Mouse (Mus musculus) cerebellum, adult 11-12 months (tissue): ENCODE data around the gene Syt1.

Experiments used
- DNase-seq: peaks from one replicate; pipeline ENCODE4 v3.0.0; 2022

Gene Syt1

GRCm38 (mm10) chr10:108884520-108884919 lies 126.3 kb downstream of the Syt1 start:
- no peak for DNase-seq

GRCm38 (mm10) chr10:108880372-108880771 lies 130.4 kb downstream of the Syt1 start:
- DNase-seq = peak; percentile 56

- DNase-seq = no peak
Measured at GRCm38 (mm10) chr10:108875730-108876129, 135.1 kb downstream of the Syt1 start.

GRCm38 (mm10) chr10:108874687-108875086 lies 136.1 kb downstream of the Syt1 start:
- DNase-seq = no peak

GRCm38 (mm10) chr10:108872359-108872758 lies 138.4 kb downstream of the Syt1 start:
- DNase-seq = no peak

GRCm38 (mm10) chr10:108870586-108870985 lies 140.2 kb downstream of the Syt1 start:
- DNase-seq = no peak

GRCm38 (mm10) chr10:108868136-108868535 lies 142.6 kb downstream of the Syt1 start:
- DNase-seq = peak; percentile 78

- DNase-seq = peak; percentile 87
Measured at GRCm38 (mm10) chr10:108867202-108867601, 143.6 kb downstream of the Syt1 start.

GRCm38 (mm10) chr10:108865586-108865985 lies 145.2 kb downstream of the Syt1 start:
- peak; percentile 27 for DNase-seq

GRCm38 (mm10) chr10:108855986-108856385 lies 154.8 kb downstream of the Syt1 start:
- no peak for DNase-seq

GRCm38 (mm10) chr10:108852757-108853156 lies 158.0 kb downstream of the Syt1 start:
- no peak for DNase-seq

GRCm38 (mm10) chr10:108837434-108837833 lies 173.3 kb downstream of the Syt1 start:
- no peak for DNase-seq

- DNase-seq = no peak
Measured at GRCm38 (mm10) chr10:108832248-108832647, 178.5 kb downstream of the Syt1 start.

GRCm38 (mm10) chr10:108831801-108832200 lies 179.0 kb downstream of the Syt1 start:
- DNase-seq = peak; percentile 61

- DNase-seq = peak; percentile 59
Measured at GRCm38 (mm10) chr10:108822273-108822672, 188.5 kb downstream of the Syt1 start.

- DNase-seq = no peak
Measured at GRCm38 (mm10) chr10:108815339-108815738, 195.4 kb downstream of the Syt1 start.

- no peak for DNase-seq
Measured at GRCm38 (mm10) chr10:108804380-108804779, 206.4 kb downstream of the Syt1 start.

- no peak for DNase-seq
Measured at GRCm38 (mm10) chr10:108800776-108801175, 210.0 kb downstream of the Syt1 start.

- peak; percentile 62 for DNase-seq
Measured at GRCm38 (mm10) chr10:108798826-108799225, 212.0 kb downstream of the Syt1 start.

GRCm38 (mm10) chr10:108782817-108783216 lies 228.0 kb downstream of the Syt1 start:
- no peak for DNase-seq

- no peak for DNase-seq
Measured at GRCm38 (mm10) chr10:108780614-108781013, 230.2 kb downstream of the Syt1 start.

- DNase-seq = no peak
Measured at GRCm38 (mm10) chr10:108776735-108777134, 234.0 kb downstream of the Syt1 start.

GRCm38 (mm10) chr10:108771081-108771480 lies 239.7 kb downstream of the Syt1 start:
- DNase-seq = no peak

- DNase-seq = peak; percentile 76
Measured at GRCm38 (mm10) chr10:108765564-108765963, 245.2 kb downstream of the Syt1 start.

GRCm38 (mm10) chr10:108763722-108764121 lies 247.1 kb downstream of the Syt1 start:
- no peak for DNase-seq

- no peak for DNase-seq
Measured at GRCm38 (mm10) chr10:108753304-108753703, 257.5 kb downstream of the Syt1 start.
